Mouse (Mus musculus): ENCODE data around the gene Rpl21. TPM values are rescaled to one million over a fixed set of nuclear protein-coding genes. Genes with fewer than 3 reads are reported as not detected.

The Rpl21 gene
- total RNA-seq, 1 experiment: 1,099 TPM

DNA sequence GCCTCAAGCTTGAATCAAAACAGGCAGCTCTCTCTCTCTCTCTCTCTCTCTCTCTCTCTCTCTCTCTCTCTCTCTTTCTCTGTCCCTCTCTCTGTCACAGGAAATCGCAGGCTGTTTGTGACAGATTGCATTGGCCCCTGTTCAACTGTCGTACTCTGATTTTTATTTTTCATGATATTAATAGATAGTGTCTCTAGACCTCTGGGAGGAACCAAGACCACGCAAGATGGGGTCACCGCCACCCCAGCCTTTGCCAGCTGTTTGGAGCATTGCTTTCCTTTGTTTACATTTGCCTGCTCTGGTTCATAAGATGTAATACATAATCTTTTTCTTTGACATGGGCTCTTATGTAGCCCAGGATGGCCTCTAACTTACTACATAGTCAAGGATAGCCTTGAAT, 9.3 kb downstream of the Rpl21 start:
- H3K4me3 ChIP-seq (ENCODE audit: insufficient read depth in 1 of 2, low read depth in 1 of 2, low read length in 2 of 2, poor library complexity in 1 of 2, severe bottlenecking in 1 of 2): no peak overlapping the region
- H3K4me1 ChIP-seq (ENCODE audit: control insufficient read depth in 2 of 2, insufficient read depth in 2 of 2, low read length in 2 of 2, poor library complexity in 1 of 2): peaks cover 0 to 8% of the 10 kb centered on the region in 2 experiments; a peak in 1 of 4 replicates
- H3K9ac ChIP-seq (ENCODE audit: insufficient read depth, low read depth, low read length, poor library complexity, severe bottlenecking): no peak overlapping the region
- in situ Hi-C loops (cut with MboI; ENCODE audit: low sequenced_read_pairs in 2 of 2, unreplicated experiment in 2 of 2): no loop called here
- H3K9me3 ChIP-seq (ENCODE audit: control insufficient read depth, insufficient read depth, low read depth, low read length): no peaks in the 10 kb centered on the region
- TF ChIP-seq MAFK (IDR thresholded peaks at IDR 0.05; ENCODE audit: insufficient read depth, low read depth, low read length): no peak
- TF ChIP-seq ZNF384 (IDR thresholded peaks at IDR 0.05; ENCODE audit: low read depth, low read length): no peak
- TF ChIP-seq CHD2 (IDR thresholded peaks at IDR 0.05; ENCODE audit: low read depth, low read length): no peak
- TF ChIP-seq HCFC1 (IDR thresholded peaks at IDR 0.05; ENCODE audit: borderline replicate concordance, insufficient read depth, low read length): no peak
- no peak for TF ChIP-seq ZC3H11A (IDR thresholded peaks at IDR 0.05; ENCODE audit: borderline replicate concordance, low read depth, low read length)
- no peak overlapping the region for H3K27ac ChIP-seq (ENCODE audit: insufficient read depth, low read depth, low read length, poor library complexity, severe bottlenecking)
- H3K36me3 ChIP-seq (ENCODE audit: control insufficient read depth, insufficient read depth, low read length, poor library complexity, severe bottlenecking): peaks cover 15% of the 10 kb centered on the region
- DNase-seq (ENCODE audit: low read depth, low spot score): no peak

- no peak for DNase-seq (ENCODE audit: low read depth, low spot score)
- Histone ChIP-seq H3K27ac (ENCODE audit: insufficient read depth, low read depth, low read length, poor library complexity, severe bottlenecking) (no peak overlapping the region), H3K9me3 (ENCODE audit: control insufficient read depth, insufficient read depth, low read depth, low read length) (no peaks in the 10 kb centered on the region), H3K9ac (ENCODE audit: insufficient read depth, low read depth, low read length, poor library complexity, severe bottlenecking) (no peak overlapping the region; the same call in 1 of the 2 replicates), H3K4me3 (ENCODE audit: insufficient read depth in 1 of 2, low read depth in 1 of 2, low read length in 2 of 2, poor library complexity in 1 of 2, severe bottlenecking in 1 of 2) (peak overlapping the region; percentile 77 to 88), H3K4me1 (ENCODE audit: control insufficient read depth in 2 of 2, insufficient read depth in 2 of 2, low read length in 2 of 2, poor library complexity in 1 of 2) (peaks cover 0 to 6% of the 10 kb centered on the region in 2 experiments; a peak in 1 of 4 replicates), H3K36me3 (ENCODE audit: control insufficient read depth, insufficient read depth, low read length, poor library complexity, severe bottlenecking) (0 out of 2 replicates have a peak, but pooled peaks cover 3% of the 10 kb centered on the region)
- in situ Hi-C loops (cut with MboI; ENCODE audit: low sequenced_read_pairs in 2 of 2, unreplicated experiment in 2 of 2): no loop called here
- no peak for TF ChIP-seq CHD2 (IDR thresholded peaks at IDR 0.05; ENCODE audit: low read depth, low read length)
- no peak for TF ChIP-seq MAFK (IDR thresholded peaks at IDR 0.05; ENCODE audit: insufficient read depth, low read depth, low read length)
- TF ChIP-seq ZC3H11A (IDR thresholded peaks at IDR 0.05; ENCODE audit: borderline replicate concordance, low read depth, low read length): no peak
- TF ChIP-seq HCFC1 (IDR thresholded peaks at IDR 0.05; ENCODE audit: borderline replicate concordance, insufficient read depth, low read length): no peak
- no peak for TF ChIP-seq ZNF384 (IDR thresholded peaks at IDR 0.05; ENCODE audit: low read depth, low read length)
These were observed 11.7 kb downstream of the Rpl21 start for GRCm38 (mm10) chr5:146844301-146844941.

- peak within 1 kb of the TSS; percentile 77 to 88 for H3K4me3 ChIP-seq (ENCODE audit: insufficient read depth in 1 of 2, low read depth in 1 of 2, low read length in 2 of 2, poor library complexity in 1 of 2, severe bottlenecking in 1 of 2)
- 0 out of 2 replicates have a peak, but pooled peaks cover 3% of the 10 kb centered on the region for H3K36me3 ChIP-seq (ENCODE audit: control insufficient read depth, insufficient read depth, low read length, poor library complexity, severe bottlenecking)
- in situ Hi-C loops (cut with MboI; ENCODE audit: low sequenced_read_pairs in 2 of 2, unreplicated experiment in 2 of 2): no loop called here
- H3K27ac ChIP-seq (ENCODE audit: insufficient read depth, low read depth, low read length, poor library complexity, severe bottlenecking): no peak within 1 kb of the TSS
- no peak for DNase-seq (ENCODE audit: low read depth, low spot score)
- H3K9me3 ChIP-seq (ENCODE audit: control insufficient read depth, insufficient read depth, low read depth, low read length): no peaks in the 10 kb centered on the region
- TF ChIP-seq CHD2 (IDR thresholded peaks at IDR 0.05; ENCODE audit: low read depth, low read length) (no peak), ZNF384 (IDR thresholded peaks at IDR 0.05; ENCODE audit: low read depth, low read length) (no peak), HCFC1 (IDR thresholded peaks at IDR 0.05; ENCODE audit: borderline replicate concordance, insufficient read depth, low read length) (0 out of 2 replicates have a peak, but pooled peaks have one; percentile 39), MAFK (IDR thresholded peaks at IDR 0.05; ENCODE audit: insufficient read depth, low read depth, low read length) (no peak), ZC3H11A (IDR thresholded peaks at IDR 0.05; ENCODE audit: borderline replicate concordance, low read depth, low read length) (no peak)
- H3K4me1 ChIP-seq (ENCODE audit: control insufficient read depth in 2 of 2, insufficient read depth in 2 of 2, low read length in 2 of 2, poor library complexity in 1 of 2): peaks cover 0 to 2% of the 10 kb centered on the region in 2 experiments; a peak in 1 of 4 replicates
- peak within 1 kb of the TSS; percentile 69 for H3K9ac ChIP-seq (ENCODE audit: insufficient read depth, low read depth, low read length, poor library complexity, severe bottlenecking)
These were observed 12.3 kb downstream of the Rpl21 start, which contains the start of gene Rasl11a for GRCm38 (mm10) chr5:146844945-146845365. Rasl11a (plus strand) TSS chr5:146845071.

DNA sequence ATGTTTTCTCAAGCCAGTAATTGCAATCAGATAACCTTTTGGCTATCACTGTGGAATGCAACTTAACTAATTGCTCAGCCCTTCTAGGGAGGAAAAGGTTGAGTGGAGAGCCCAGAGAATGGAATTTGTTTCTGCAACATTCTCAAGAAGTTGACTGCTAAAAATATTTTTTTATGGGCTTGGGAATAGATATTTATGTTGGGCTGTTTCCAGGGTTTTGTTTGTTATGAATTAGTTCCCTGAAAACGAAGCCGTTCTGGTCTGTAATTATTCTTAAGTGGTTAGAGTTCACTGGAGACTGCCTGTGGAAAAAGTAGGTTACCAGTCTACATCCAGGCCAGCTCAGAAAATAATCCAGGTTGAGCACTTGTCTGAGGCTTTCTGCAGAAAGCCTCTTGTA, 13.8 kb downstream of the Rpl21 start:
- Histone ChIP-seq H3K27ac (ENCODE audit: insufficient read depth, low read depth, low read length, poor library complexity, severe bottlenecking) (no peak overlapping the region), H3K9ac (ENCODE audit: insufficient read depth, low read depth, low read length, poor library complexity, severe bottlenecking) (no peak overlapping the region), H3K36me3 (ENCODE audit: control insufficient read depth, insufficient read depth, low read length, poor library complexity, severe bottlenecking) (0 out of 2 replicates have a peak, but pooled peaks cover 3% of the 10 kb centered on the region), H3K9me3 (ENCODE audit: control insufficient read depth, insufficient read depth, low read depth, low read length) (no peaks in the 10 kb centered on the region), H3K4me1 (ENCODE audit: control insufficient read depth in 2 of 2, insufficient read depth in 2 of 2, low read length in 2 of 2, poor library complexity in 1 of 2) (0 out of 4 replicates have a peak, but pooled peaks cover 0 to 2% of the 10 kb centered on the region in 2 experiments), H3K4me3 (ENCODE audit: insufficient read depth in 1 of 2, low read depth in 1 of 2, low read length in 2 of 2, poor library complexity in 1 of 2, severe bottlenecking in 1 of 2) (no peak overlapping the region)
- TF ChIP-seq ZC3H11A (IDR thresholded peaks at IDR 0.05; ENCODE audit: borderline replicate concordance, low read depth, low read length): no peak
- TF ChIP-seq ZNF384 (IDR thresholded peaks at IDR 0.05; ENCODE audit: low read depth, low read length): no peak
- TF ChIP-seq CHD2 (IDR thresholded peaks at IDR 0.05; ENCODE audit: low read depth, low read length): no peak
- no peak for TF ChIP-seq MAFK (IDR thresholded peaks at IDR 0.05; ENCODE audit: insufficient read depth, low read depth, low read length)
- TF ChIP-seq HCFC1 (IDR thresholded peaks at IDR 0.05; ENCODE audit: borderline replicate concordance, insufficient read depth, low read length): no peak
- no peak for DNase-seq (ENCODE audit: low read depth, low spot score)
- in situ Hi-C loops (cut with MboI; ENCODE audit: low sequenced_read_pairs in 2 of 2, unreplicated experiment in 2 of 2): no loop called here
